Mouse (Mus musculus): ENCODE measurements around the gene Ociad2. TPM values are rescaled to one million over a fixed set of nuclear protein-coding genes. Genes with fewer than 3 reads are reported as not detected.
"Not testable (repeated sequence)": the region's sequence is repeated elsewhere in the genome, so short reads cannot be mapped to it uniquely, and the experiment has no call there.

Ociad2 gene
- total RNA-seq, 2 experiments from 2014 or later = 1.1 TPM; not detected in 1

DNA sequence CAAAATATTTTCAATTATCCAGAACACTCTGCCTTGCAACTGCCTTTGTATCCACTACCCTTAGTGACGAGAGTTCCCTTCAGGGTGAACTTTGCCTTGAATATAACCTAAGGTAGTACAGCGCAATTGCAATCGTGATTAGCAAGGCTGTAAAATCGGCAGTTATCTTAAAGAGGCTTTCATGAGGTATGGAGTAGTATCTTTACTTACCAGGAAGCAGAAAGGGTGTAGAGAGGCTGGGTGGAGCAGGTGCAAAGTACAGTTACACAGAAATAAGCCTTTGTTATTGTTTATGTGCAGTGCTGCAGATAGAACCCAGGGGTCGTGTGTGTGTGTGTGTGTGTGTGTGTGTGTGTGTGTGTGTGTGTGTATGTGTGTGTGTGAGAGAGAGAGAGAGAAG lies 14.6 kb upstream of the Ociad2 start:
- ATAC-seq (replicated peaks; ENCODE audit: low FRiP score, poor library complexity, severe bottlenecking) = peak; percentile 67

DNA sequence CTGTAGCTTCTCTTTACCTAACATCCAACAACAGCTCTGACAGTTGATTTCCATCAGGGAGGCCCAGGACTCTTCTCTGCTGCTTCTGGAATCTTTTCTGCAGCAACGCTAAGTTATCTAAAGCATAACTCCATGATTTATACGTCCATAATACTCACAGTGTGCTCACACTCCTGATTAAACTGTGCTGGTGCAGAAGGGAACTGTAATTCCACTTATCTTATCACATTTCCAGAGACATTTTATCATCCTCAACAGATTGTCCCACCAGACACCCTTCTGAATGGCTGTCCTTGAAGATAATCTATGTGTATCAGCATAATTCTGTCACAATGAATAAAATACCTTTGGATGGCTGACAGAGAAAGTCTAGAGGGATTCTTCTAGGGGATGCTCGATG lies 13.2 kb upstream of the Ociad2 start:
- no peak for ATAC-seq (replicated peaks; ENCODE audit: low FRiP score, poor library complexity, severe bottlenecking)

DNA sequence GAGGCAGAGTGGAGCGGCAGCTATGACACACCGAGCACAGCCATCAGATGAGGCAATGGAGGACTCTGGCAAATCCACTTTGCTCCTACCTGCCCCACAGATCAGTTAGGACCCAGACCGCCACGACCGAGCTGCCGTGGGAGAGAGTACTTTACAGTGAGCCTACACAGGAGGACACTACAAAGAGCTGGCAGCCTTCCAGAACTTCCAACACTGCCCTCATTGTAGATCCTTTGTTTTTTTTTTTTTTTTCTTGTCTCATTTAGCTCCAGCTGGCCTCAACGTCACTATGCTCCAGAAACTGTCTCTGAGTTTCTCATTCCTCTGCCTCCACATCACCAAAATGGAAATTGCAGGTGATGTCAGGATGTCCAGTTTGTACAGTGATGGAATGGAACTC lies 12.7 kb upstream of the Ociad2 start:
- no peak for ATAC-seq (replicated peaks; ENCODE audit: low FRiP score, poor library complexity, severe bottlenecking)

DNA sequence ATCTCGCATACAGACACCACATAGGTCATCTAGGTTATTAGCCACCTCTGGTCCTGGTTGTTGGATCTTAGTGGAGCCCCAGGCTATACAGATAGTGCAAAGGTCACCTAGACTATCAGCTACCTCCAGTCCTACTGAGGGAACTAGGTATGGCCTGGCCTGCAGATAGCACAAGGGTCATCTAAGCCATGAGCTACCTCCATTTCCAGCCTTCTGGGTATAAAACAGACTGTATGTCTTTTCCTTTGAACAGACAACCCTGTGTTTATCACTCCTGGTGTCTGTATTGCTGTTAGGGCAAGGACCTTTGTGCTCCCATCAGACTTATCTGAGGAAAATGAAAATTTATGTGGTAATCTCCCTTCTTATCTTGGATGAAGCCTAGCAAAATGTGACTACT lies 11.0 kb upstream of the Ociad2 start:
- no peak for ATAC-seq (replicated peaks; ENCODE audit: low FRiP score, poor library complexity, severe bottlenecking)

DNA sequence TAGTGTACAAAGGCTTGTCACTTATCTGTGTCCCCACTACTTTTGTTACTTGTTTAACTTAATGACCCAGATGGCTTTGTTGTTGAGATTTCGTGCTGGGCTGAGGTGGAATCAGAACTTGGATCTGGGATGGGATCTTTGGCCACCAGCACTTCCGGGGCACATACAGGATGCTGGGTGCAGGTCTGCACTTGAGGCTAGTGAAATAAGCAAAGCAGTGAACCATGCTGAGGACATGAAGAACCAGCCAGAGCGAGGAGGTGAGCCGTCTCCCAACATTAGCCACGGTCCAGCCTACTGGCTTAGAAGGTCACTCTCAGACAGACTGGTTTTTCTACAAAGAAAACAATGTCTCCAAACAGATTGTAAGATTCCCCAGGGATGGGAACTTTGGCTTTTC lies 8.7 kb upstream of the Ociad2 start:
- ATAC-seq (replicated peaks; ENCODE audit: low FRiP score, poor library complexity, severe bottlenecking) = no peak

DNA sequence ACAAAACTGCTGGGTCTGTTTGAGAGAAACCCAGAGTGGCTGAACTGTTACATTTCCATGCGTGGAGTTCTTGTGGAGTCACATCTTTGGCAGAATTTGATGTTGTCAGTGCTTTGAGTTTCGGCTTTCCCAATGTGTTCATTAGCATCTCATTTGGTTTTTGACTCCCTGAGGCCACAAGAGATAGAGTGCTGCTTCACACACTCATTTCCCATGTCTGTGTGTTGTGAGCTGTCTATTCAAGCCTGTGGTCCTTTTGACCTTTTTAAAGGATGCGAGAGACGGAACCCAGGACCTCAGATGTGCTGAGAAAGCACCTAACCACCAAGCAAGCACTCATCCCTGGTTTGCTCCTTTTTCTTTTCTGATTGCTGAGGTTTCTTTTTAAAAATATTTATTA lies 4.4 kb upstream of the Ociad2 start:
- ATAC-seq (replicated peaks; ENCODE audit: low FRiP score, poor library complexity, severe bottlenecking) = no peak

DNA sequence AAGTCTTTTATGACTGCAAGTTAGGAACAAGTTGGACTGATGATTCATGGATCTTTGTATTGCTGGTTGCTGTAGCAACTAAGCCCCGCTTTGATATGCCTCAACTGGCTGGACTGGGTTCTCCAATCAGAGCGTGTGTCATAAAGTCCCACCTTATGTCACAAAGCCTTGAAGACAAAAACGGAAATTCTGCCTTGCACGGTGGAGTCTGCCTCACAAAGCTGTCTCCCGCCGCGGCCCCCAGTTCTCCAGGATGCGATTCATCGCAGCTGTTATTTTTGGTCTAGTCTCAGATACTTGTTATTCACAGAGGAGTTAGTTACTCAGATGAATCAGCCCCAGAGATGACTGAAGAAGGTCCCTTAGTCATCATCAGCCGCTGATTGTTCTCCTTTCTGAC lies 3.5 kb upstream of the Ociad2 start:
- ATAC-seq (replicated peaks; ENCODE audit: low FRiP score, poor library complexity, severe bottlenecking) = no peak

DNA sequence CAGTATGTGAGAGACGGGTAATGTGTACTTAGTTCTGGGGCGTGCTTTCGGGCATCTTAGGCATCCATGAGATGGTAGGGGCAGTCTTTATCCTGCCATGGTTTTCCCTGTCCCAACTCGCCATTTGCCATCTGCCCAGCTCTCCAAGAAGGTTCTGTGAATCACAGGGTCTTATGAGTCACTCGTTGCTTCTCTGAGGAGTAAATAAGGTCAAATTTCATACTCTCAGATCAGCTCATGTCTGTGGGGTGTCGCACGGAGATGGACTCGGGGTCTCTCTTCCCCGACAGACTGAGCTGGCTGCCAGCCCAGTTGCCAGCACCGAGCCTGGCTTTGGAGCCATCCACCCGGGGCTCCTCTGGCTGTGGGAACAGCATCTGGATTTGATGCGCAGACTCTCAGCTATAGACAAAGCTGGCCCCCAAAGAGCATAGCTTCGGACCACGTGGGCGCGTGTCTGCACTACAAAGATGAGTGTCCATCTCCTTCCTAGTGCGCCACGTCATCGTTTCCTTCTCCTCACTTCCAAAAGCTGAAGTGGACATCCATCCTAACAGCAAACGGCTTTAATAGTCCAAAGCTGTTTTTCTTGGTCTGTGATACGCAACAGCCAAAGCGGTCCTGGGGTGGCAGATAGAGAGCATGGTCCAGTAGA lies 2.0 kb upstream of the Ociad2 start:
- ATAC-seq (replicated peaks; ENCODE audit: low FRiP score, poor library complexity, severe bottlenecking) = no peak

DNA sequence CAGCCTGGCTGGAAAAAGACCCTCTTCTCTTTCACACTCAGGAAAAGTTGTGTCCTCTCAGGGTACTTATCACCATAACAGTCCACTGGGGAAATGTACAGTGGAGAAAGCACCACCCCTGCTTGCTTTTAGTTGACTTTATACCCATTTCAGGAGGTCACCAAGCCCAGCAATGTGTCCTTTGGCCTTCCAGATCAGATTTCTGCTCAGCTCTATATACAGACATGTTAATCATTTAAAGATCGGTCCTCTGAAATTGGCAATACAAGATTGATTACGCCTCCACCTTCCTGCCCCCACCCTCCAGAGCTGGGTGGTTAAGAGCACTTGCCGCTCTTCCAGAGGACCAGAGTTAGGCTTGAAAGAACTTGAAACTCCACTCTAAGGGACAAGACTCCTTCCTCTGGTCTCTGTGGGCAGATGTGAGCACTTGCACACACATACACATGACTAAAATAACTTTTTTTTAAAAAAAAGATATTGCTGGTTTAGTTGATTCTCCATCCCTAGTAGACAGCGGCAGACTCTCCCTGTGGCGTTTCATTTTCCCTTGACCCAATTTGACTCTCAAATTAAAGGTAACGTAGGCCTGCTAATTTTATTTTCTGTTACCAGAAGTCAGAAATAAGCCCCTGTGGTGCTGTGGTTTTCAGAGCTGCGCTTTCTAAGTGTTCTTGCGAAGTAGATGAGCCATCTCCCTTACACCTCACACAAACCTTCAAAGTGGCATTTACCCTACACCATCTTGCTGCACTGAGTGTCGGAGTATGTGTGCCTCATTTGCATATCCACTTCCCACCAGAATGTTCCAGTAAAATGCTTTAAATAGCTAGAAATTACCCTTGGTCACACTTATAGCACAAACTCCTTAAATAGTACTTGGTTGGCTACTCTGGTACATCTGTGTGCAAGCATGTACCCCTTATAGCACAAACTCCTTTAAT lies 777 bp downstream of the Ociad2 start:
- no peak for ATAC-seq (replicated peaks; ENCODE audit: low FRiP score, poor library complexity, severe bottlenecking)

DNA sequence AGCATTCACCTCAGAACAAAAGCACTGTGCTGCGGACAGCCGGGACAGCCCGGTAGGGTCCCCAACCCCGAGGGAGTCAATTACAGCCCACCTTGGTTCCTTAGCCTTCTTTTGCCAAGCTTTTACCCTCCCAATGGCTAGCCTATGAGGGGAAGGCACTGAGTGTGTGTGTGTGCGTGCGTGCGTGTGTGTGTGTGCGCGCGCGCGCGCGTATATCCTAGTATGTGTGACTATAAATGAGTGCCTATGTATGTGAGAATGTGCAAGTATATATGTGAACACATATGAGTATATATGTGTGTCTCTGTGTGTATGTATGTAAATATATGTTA lies 2.0 kb downstream of the Ociad2 start:
- no peak for ATAC-seq (replicated peaks; ENCODE audit: low FRiP score, poor library complexity, severe bottlenecking)

DNA sequence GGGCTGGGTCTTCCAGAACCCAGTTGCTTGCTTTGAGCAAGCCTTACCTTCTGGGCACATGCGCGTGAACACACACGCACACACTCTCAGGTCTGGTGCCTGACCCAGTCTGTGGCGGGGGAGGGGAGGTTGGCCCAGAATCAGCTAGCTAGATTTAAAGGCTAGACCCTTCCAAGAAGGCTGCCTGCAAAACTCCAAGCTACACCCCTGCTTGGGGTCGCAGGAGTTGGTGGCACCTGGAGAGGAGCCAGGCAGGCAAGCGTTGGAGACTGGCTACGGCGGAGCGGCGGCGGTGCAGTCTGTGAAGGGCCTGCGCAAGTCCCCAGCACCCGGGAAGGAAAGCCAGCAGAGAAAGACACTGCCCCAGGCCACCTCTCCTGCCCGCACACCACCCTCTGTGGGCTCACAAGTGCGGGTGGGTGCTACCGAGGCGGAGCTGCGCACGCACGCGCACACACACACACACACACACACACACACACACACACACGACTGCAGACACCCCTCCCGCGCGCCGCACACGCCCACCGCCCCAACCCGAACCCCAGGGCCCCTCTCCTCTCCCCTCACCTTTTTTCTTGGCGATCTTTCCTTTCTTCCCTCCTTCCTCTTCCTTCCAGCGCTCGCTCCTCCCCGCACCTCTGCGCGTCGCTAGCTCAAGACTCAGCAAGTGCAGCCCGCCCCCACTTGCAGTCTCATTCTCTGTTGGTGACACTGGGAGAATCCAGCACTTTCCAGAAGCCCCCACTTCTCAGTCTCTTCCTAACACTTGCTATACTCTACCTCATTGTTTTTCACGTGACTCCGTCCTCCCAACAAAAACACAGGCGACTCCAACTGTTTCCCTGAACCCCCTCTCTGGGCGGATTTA lies 2.6 kb downstream of the Ociad2 start:
- no peak for ATAC-seq (replicated peaks; ENCODE audit: low FRiP score, poor library complexity, severe bottlenecking)

DNA sequence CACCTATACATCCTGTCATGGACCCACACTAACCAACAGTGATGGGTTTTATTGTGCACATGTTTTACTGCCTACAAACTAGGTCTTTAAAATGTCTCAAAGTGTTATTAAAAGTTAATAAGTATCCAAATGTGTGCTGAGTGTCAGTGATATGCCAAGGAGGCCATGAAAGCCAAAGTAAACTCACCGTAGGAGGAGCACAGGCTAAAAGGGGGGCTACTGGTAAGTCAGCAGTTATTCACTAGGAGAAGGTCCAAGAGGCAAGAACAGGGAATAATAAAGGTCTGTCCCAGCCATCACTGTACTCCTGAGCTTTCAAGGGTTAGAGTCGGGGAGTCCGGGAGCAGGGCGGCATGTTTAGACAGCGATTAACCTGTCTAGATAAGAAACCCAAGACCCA lies 4.4 kb downstream of the Ociad2 start:
- no peak for ATAC-seq (replicated peaks; ENCODE audit: low FRiP score, poor library complexity, severe bottlenecking)

DNA sequence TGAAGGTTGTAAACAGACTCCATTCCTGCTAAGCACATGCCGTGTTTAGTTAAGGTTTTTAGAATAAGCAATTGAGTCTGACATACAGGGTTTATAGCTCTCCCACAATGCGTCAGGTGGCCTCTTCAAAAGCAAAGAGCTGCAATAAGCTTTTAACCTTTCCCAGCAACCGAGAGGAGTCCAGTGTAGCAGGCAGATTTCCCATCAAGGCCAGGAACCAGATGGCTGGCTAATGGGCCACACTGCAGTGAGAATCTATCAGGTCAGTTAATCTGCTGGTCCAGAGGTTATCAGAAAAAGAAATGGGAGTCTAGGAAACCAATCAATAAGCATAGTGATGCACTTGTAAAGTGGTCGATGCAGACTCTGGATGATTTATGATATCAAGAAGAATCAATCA lies 9.8 kb downstream of the Ociad2 start:
- ATAC-seq (replicated peaks; ENCODE audit: low FRiP score, poor library complexity, severe bottlenecking) = no peak

DNA sequence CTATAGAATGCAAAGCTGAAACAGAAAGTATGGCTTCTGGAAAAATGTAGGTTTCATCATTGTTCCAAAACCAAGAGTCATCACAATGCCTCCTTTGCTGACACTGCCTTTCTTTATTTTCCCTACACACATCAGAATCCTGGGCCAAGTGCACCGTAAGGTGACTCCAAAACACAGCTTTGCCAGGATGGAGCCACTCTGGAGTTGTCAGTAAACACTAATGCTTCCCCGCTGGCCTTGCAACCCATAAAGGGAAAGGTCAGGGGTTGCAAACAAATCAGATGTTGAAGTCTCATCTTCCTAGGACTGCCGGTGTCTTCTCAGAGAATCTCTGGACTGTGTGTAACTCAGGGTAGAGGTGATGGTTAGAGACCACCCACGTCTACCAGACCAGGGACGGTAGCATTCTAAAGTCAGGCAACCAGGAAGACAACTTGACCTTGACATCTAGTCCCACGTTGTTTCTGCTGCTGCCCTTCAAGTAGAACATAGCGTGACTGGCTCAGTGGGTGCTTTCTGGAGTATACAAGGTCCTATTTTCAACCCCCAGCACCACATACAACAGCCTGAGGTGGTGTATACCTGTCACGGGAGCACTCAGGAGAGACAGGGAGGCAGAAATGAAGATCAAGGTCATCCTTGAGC lies 16.2 kb downstream of the Ociad2 start:
- ATAC-seq (replicated peaks; ENCODE audit: low FRiP score, poor library complexity, severe bottlenecking) = no peak

DNA sequence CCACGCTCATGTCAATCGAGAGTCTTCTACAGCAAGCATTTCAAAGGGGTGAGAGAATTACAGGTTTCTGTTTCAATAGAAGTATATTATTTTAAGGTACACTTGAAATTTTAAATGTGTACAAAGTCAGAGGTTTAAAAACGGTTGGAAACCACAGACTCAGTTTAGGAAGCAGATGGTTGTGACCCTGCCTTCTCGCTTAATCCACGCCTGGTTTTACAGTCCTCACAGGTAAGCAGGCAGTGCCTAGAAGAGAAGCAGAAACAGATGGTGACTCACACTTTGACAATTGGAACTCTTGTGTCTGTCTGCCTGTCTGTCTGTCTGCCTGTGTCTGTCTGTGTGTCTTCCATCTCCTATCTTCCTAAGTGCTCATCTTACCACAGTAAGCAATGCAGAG lies 17.2 kb downstream of the Ociad2 start:
- ATAC-seq (replicated peaks; ENCODE audit: low FRiP score, poor library complexity, severe bottlenecking) = no peak

DNA sequence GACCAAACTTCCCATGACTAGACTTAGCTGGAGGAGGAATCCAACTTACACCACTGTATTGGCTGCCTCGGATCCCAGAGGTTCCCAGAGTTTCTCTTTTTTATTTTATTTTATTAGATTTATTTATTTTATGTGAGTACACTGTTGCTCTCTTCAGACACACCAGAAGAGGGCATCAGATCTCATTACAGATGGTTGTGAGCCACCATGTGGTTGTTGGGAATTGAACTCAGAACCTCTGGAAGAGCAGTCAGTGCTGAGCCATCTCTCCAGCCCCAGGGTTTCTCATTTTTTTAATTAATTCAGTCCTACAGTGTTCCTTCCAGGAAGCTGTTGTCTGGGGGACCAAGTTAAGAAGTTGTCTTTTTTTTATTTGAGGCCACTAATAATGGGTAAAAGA lies 18.1 kb downstream of the Ociad2 start:
- ATAC-seq (replicated peaks; ENCODE audit: low FRiP score, poor library complexity, severe bottlenecking) = not testable (repeated sequence)

DNA sequence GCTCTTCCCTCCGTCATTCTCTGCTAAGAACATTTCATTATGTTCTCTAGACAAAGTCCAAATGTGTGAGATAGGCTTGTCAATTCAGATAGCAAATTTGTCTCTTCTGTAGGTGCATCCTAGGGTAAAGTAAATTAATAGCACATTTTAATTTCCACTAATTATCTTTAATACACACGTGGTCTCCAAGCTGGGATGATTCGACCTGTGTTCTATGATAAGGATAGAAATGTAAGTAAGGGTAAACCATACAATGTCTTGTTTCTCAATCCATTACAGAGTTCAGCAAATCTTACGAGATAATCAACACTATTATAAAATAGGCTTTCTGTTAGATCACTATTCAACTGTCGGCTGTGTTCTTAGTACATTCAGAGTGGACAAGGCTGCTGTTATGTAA lies 21.5 kb downstream of the Ociad2 start:
- peak; percentile 64 for ATAC-seq (replicated peaks; ENCODE audit: low FRiP score, poor library complexity, severe bottlenecking)

DNA sequence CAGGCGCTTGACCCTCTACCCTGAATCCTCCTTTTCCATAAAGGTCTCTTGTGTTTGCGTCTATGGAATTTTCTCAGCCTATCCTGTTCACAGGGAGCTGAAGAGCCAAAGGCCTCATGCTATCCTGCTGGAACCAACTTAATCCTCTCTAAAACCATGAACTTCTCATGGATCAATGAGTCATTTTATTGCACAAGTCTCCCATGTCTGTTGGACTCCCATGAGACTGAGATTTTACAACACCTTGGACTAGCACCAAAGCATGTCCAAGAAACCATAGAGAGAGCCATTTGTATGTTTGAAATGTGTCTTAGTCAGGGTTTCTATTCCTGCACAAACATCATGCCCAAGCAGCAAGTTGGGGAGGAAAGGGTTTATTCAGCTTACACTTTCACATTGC lies 26.2 kb downstream of the Ociad2 start:
- ATAC-seq (replicated peaks; ENCODE audit: low FRiP score, poor library complexity, severe bottlenecking) = no peak

DNA sequence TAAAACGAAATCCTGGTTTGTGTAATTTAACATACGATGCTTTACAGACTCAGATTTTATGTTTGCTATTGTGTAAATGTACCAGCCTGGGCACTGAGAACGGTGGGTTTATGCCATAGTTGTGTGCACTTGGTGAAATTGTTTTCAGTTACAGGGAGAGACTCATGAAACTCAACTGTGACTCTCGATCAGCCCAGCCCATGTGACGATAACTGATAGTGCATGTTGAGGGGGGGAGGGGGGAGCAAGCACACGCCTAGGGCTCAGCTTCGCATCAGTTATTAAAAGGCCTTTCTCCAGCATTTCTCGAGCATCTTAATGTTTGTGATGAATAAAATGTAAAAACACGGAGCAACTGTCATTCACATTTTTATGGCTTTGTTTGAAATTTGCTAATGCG lies 27.2 kb downstream of the Ociad2 start:
- peak; percentile 79 for ATAC-seq (replicated peaks; ENCODE audit: low FRiP score, poor library complexity, severe bottlenecking)

DNA sequence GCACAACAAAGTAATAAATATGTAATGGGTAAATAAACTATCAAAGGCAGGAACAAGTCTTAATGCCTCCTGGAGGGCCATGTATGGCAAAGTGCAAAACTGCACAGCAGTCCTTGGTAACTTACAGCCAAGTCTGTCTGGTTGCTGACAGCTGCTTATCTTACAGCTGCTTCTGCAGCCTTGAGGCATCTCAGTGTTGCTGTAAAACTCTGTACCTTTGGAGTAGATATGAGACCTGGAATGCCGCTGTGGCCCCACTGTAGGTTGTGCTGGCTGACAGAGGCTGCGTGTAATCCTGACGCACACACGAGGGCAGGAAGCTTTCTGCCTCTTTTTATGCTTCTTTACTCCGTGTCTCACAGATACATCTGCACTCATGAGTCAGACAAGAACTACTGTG lies 29.4 kb downstream of the Ociad2 start:
- peak; percentile 96 for ATAC-seq (replicated peaks; ENCODE audit: low FRiP score, poor library complexity, severe bottlenecking)
